Mouse (Mus musculus) megakaryocyte, adult 5-6 weeks (primary cell): ENCODE data around the gene Ebf1. TPM values are rescaled to one million over a fixed set of nuclear protein-coding genes. Genes with fewer than 3 reads are reported as not detected.
A peak's percentile ranks its signal among the peaks of the same experiment; 100 is the strongest.

Experiments
- ATAC-seq: 2 replicates; pipeline ENCODE4 v1.8.0; 2016; ENCODE audit warnings: mild to moderate bottlenecking, inconsistent platforms; ENCODE audit not compliant: poor library complexity, severe bottlenecking
- total RNA-seq, 2 experiments: library from RNA; stranded (forward) in 1 of 2; stranded (reverse) in 1 of 2; fragments of 153-499, 151-499 nt in 1 of 2; fragments of 221-1000, 200-1000 nt in 1 of 2; gene quantifications; 2 replicates each; pipeline versions ENCODE4 v1.2.3 to v1.2.4; 2015 to 2017

Gene Ebf1
- total RNA-seq, 2 experiments from 2014 or later: 0.09 TPM; not detected in 1

- ATAC-seq: no peak
These were observed 154.0 kb downstream of the Ebf1 start for GRCm38 (mm10) chr11:44770989-44771564.

- peak; percentile 73 for ATAC-seq
These were observed 157.3 kb downstream of the Ebf1 start for GRCm38 (mm10) chr11:44774411-44774810.

- ATAC-seq: no peak
These were observed 158.4 kb downstream of the Ebf1 start for GRCm38 (mm10) chr11:44775549-44775948.

- no peak for ATAC-seq
These were observed 159.4 kb downstream of the Ebf1 start for GRCm38 (mm10) chr11:44776556-44776955.

GRCm38 (mm10) chr11:44777331-44778310 lies 160.5 kb downstream of the Ebf1 start:
- ATAC-seq: no peak

DNA sequence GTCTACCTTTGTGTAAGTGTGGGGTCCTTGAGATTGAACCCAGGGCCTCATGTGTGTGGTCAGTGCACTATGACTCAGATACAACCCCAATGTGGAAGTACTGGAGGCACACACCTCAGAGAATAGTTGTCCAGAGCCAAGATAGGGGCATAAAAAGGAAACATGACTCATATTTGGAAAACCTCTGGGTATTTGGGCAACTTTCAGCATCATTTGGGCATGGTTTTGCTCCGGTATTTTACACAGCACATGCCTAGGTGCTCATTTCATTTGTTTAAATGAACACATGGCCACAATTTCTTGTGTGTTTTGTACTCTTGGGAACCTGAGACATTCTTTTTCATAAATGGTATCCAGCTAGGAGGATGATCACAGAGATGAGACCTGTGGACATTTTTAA lies 161.9 kb downstream of the Ebf1 start:
- ATAC-seq: no peak

- ATAC-seq: no peak
These were observed 167.3 kb downstream of the Ebf1 start for GRCm38 (mm10) chr11:44784255-44785029.

DNA sequence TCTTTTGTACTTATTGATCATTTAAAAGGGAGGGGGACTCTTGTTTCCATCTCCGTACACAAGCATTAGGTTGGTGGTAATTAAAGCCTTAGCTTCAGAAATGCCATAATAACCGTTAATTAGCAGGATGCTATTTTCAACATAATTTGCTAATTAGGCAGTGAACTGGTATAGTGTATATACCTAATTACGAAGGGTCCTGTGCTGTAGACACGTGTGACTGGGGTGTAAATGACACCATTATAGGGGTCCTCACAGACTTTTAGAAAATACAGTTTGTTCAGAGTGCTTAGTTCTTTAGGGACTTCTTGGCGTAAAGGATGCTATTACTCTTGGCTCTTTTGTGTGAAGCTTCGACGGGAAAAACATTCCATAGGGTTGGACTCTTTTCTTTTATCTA lies 167.9 kb downstream of the Ebf1 start:
- ATAC-seq: no peak

GRCm38 (mm10) chr11:44785479-44785878 lies 168.4 kb downstream of the Ebf1 start:
- no peak for ATAC-seq

DNA sequence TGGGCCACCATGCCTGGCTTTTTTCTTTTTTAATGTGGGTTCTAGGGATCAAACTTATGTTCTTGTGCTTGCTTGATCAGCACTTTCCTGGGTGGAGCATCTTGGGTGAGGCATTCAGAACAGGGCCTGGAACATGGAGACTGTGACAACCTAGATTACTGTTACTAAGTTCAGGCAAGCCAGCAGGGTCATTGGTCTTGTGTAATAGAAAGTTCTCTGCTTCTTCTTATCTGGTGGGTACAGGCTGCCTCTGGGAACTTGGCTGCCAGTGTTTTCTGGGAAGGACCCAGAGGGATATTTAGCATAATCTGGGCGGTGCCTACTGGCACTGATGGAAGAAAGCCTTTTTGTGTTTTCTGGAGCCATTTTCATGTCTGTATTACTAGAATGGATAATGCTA lies 170.9 kb downstream of the Ebf1 start:
- ATAC-seq: no peak

DNA sequence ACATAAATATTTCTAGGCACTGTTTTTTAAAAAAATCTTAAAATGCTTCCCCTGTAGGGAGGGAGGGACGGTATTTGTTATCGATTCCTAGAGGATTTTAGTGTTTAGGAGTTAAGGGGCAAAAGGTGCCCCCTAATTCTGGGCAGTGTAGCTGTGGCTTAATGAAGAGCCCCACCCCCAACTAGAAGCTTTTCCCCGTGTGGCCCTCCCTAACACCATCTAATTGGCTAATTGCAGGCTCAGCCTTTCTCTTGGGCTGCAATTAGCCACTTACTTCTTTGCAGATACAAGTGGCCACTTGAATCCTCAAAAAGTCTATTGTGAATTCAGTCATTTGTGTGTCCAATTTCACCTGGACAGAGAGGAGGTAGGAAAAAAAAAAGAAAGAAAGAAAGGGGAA lies 175.7 kb downstream of the Ebf1 start:
- ATAC-seq: no peak

DNA sequence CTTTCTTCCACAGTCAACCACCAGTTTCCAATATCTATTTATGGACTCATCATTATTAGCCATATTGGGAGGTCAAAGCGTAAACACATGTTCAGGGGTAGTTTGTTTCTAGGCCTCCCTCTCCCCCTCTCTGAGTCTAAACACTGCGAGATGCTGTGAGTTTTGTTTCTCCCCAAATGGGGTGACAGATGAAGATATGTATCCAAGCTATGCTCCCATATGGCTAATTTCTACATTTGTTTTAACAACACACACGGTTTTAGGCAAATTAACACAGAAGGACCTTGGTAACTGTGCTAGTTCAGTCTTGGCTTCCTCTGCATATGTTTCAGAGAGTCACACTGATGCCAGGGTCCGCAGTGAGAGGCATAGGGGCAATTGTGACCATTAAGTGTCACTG lies 177.8 kb downstream of the Ebf1 start:
- ATAC-seq: no peak

GRCm38 (mm10) chr11:44795767-44796166 lies 178.7 kb downstream of the Ebf1 start:
- ATAC-seq: no peak

DNA sequence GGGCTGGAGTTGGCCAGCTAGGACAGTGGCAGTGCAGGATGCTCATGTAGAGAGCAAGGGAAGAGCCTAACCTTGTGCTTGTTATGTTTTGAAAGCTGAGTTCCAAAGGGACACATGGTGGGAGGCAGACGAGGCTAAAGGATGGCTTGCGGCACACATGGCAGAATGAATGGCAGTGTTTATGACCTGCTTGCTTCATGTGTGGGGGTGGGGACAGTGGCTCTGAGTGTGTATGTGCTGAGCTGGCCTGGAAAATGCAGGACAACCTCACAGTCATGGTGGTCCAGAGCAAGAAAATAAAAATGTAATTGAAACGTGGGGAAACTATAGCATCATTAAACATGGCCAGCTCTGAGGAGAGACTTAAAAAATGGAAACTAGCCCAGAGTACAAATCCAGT lies 181.2 kb downstream of the Ebf1 start:
- ATAC-seq: no peak

- ATAC-seq: no peak
These were observed 186.9 kb downstream of the Ebf1 start for GRCm38 (mm10) chr11:44804046-44804445.

GRCm38 (mm10) chr11:44806589-44806988 lies 189.5 kb downstream of the Ebf1 start:
- ATAC-seq: no peak

DNA sequence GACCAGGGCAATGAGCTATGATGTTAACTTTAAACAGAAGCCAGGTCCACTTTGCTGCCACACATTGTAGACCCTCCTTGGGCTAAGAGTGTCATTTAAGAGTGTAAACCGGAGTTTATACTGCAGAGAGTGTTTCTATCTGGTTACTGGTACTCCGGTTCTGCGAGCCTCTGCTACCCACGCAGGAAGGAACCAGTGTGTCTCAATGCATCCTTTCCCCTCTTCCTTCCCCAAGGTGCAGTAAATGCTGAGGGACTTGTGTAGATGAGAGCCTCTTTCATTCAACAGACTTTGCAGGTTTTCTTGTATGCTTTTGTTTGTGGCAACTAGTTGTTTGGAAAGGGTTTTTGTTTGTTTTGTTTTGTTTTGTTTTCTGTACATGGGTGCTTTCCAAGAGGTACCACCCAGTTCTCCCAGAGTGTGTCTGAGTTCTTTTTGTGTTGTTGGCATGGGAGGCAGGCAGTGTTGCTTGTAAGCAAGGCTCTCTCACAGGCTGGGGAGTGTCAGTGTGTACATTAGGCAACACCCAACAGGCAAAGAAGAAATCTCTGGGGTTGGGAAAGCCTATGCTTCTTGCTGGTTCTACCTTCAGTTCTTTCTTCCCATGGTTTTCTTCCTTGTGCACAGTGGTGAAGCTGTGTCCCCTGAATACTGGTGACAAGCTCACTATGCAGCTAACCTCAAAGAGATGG lies 191.9 kb downstream of the Ebf1 start:
- peak; percentile 61 for ATAC-seq

DNA sequence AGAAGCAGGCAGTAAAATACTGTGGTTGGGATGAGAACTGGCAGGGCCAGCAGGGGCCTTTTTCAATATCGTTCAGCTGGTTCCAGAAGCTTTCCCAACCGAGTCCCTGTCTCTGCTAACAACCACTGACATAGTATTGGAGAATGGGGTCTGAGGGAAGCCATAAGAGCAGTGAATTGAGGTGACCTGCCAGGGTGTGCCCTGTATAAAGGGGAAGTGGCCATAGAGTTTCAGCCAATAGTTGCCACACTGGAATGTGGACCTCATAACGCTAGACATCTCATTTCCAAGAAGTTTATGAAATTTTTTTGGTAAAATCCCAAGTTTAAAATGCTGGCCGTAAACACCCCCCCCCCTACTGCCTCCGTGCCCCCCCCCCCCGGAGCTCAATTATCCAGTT lies 193.9 kb downstream of the Ebf1 start:
- peak; percentile 65 for ATAC-seq

DNA sequence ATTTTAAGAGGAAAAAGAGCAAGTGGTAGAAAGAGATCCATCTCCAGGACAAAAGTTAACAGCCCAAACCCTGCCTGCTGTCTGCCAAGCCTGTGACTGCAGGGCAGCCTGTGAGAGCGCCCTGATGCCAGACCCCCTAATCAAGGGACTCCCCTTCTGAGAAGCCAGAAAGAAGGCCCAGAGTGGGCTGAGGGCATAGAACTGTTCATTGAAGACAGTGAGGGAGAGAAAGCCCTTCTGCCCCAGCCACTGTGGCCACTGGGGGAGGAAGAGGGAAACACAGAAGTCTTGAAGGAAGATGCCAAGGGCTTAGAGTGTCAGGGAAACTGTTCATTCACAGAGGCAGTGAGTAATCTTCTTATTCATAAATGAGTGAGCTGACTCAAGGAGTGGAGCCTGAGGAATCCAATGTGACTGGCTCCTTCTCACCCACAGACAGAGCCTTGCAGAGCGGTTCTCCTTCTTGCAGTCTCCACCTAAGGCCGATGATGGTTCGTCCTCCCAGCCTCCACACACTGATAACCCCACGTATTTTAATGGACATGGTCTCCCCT lies 195.2 kb downstream of the Ebf1 start:
- no peak for ATAC-seq

- ATAC-seq: no peak
These were observed 196.4 kb downstream of the Ebf1 start for GRCm38 (mm10) chr11:44813534-44813933.

DNA sequence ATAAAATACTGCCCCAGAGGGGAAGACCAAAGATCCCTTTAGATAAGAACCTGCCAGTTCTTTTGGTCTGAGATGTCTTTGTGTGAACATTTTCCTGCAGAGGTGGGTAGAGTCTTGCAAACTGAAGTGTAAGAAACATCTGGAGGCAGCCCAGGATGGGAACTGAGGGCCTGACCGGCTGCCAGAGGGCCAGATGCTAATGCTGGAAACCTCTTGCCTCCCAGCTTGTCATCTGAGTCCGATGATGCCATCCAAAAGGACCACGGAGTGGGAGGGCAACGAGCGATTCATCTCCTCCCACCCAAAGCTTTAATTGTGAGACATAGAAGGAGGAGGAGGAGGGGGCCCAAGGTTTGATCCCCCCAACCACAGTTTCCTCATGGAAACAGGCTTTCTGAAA lies 197.7 kb downstream of the Ebf1 start:
- ATAC-seq: no peak
